Mouse (Mus musculus) ovary, postnatal 14 days (tissue): ENCODE results near the gene Ugt1a7c.
"Not testable (repeated sequence)": the region's sequence is repeated elsewhere in the genome, so short reads cannot be mapped to it uniquely, and the experiment has no call there.

Source experiments
- DNase-seq: peaks from one replicate; pipeline ENCODE4 v3.0.0; 2022; ENCODE audit warnings: low spot score

Gene Ugt1a7c

GRCm38 (mm10) chr1:88197443-88197842 is 102.6 kb downstream of the Ugt1a7c start:
- DNase-seq = no peak

GRCm38 (mm10) chr1:88199996-88200395 is 105.1 kb downstream of the Ugt1a7c start:
- no peak for DNase-seq

DNA sequence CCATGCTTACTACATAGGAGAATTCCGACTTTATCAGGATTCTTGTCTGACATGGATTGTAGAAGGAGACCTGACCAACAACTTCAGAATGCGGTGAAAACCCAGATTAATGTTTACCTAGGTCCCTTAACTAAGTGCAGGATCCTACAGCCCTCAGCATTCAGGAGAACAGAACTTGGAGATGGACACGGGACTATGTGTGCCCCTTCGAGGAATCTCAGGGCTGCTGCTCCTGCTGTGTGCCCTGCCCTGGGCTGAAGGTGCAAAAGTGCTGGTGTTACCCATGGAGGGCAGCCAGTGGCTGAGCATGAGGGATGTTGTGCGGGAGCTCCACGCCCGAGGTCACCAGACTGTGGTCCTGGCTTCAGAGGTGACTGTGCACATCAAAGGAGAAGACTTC is 105.6 kb downstream of the Ugt1a7c start, which contains the start of gene Ugt1a2:
Gene Ugt1a2 (plus strand): TSS at position 146 of the 400 bp plus-strand sequence.
- DNase-seq = no peak

DNA sequence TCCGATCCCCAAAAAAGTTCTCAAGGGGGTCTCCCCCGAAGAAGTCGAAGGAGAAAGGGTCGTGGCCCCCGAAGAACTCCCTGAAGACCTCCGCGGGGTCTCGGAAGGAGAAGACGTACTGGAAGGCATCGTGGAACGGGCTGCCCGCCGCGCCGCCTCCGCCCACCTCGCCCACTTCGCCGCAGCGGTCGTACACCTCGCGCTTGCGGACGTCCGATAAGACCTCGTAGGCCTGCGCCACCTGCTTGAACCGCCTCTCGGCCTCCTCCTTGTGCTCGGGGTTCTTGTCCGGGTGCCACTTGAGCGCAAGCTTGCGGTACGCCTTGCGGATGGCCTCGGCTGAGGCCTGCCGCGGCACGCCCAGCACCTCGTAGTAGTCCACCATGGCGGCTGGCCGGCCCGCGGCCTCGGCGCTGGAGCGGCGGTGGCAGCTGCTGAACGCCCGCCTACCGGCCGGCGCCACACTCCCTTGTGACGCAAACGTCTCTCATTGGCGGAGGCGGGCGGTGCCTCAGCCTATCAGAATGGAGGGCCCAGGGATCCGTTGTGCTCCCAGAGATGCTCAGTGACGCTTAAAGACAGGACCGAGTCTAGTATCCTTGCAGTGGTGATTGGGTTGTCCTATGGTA is 110.5 kb downstream of the Ugt1a7c start, which contains the start of gene Dnajb3:
Gene Dnajb3 (minus strand): TSS at position 489 of the 629 bp plus-strand sequence.
- no peak for DNase-seq

DNA sequence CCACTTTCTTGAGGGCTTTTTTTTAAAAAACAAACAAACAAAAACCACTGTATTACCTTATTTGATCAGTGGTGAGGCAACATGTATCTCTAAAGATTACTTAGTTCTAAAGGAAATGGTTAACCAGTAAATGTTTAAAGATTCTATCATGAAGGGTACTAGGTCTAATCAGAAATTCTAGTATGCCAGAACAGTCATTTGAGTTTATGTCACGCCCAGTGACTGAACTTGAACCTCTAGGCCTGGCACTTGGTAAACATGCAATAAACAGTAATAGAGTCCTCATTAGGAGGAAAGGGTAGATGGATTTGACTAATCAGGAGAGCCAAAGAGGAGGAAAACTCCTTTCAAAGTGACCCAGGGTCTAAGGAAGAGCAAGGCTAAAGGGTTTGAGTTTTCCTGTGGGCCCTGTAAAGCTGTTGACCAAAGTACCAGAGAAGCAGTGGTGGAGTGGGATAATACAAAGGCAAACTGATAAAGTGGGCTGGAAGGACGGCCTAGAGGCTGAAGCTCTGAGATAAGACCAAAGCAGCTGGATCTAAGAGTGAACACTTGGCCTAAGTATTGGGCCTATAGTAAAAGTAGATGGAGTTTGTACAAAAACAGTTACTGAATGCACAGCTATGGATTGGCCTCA is 112.1 kb downstream of the Ugt1a7c start:
- DNase-seq = no peak

GRCm38 (mm10) chr1:88211812-88212211 is 117.0 kb downstream of the Ugt1a7c start, which contains the start of gene Ugt1a1:
Gene Ugt1a1, plus strand, starts transcription at chr1:88211959.
- no peak for DNase-seq

DNA sequence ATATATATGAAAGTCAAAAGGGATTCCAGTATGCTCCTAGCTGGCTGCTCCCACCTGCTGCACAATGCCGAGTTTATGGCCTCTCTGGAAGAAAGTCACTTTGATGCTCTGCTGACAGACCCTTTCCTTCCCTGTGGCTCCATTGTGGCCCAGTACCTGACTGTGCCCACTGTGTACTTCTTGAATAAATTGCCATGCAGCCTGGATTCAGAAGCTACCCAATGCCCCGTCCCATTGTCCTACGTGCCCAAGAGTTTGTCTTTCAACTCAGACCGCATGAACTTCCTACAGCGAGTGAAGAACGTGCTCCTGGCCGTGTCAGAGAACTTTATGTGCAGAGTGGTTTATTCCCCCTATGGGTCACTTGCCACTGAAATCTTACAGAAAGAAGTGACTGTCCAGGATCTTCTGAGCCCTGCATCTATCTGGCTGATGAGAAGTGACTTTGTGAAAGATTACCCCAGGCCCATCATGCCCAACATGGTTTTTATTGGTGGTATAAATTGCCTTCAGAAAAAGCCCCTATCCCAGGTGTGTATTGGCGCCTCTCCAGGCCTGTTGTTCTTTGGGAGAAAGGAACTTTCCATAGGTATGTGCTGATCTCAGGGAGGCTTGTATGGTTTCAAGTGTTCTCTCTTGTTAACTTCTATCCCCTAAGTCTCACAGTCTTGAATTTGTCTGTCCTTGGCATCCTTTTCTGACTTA is 117.6 kb downstream of the Ugt1a7c start:
- DNase-seq = no peak

DNA sequence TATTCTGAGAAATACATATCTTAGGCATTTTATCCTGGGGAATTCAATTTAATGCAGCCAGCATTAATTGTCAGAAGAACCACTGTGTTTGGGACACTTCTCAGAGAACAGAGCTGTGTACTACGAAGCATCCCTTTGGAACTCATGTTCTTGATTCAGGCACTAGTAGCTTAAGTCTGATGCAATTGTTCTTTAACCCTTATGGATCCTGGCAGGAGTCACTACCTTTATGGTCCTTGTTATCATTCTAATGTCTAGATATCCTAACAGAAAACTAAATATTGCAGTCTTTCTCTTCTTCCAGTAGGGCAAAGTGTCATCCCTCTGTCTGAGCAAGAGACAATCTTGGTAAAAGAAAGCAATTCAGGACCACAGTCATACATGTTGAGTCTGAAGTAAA is 118.2 kb downstream of the Ugt1a7c start:
- DNase-seq = no peak

GRCm38 (mm10) chr1:88213766-88214461 is 119.1 kb downstream of the Ugt1a7c start:
- DNase-seq = no peak

DNA sequence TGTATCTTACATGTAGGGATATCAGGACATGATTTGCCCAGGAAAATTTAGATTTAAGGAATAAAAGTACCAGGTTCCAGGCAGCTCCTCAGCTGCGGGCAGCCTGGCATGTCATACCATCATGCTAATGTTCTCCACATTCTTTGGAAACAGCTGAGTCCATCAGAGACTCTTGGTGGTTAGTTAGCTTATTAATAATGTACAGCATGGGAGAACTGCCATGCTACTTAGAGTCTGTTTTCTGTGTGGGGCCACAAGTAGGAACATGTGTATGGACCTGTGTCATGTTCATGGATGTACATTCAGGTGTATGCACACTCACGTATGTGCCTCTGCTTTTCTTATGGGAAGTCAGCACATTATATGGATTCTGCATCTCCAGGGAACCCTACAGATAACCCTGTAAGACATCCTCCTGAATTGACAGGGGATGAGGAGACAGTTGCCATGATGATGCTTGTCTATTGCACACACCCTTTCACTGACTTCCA is 119.6 kb downstream of the Ugt1a7c start:
- no peak for DNase-seq

DNA sequence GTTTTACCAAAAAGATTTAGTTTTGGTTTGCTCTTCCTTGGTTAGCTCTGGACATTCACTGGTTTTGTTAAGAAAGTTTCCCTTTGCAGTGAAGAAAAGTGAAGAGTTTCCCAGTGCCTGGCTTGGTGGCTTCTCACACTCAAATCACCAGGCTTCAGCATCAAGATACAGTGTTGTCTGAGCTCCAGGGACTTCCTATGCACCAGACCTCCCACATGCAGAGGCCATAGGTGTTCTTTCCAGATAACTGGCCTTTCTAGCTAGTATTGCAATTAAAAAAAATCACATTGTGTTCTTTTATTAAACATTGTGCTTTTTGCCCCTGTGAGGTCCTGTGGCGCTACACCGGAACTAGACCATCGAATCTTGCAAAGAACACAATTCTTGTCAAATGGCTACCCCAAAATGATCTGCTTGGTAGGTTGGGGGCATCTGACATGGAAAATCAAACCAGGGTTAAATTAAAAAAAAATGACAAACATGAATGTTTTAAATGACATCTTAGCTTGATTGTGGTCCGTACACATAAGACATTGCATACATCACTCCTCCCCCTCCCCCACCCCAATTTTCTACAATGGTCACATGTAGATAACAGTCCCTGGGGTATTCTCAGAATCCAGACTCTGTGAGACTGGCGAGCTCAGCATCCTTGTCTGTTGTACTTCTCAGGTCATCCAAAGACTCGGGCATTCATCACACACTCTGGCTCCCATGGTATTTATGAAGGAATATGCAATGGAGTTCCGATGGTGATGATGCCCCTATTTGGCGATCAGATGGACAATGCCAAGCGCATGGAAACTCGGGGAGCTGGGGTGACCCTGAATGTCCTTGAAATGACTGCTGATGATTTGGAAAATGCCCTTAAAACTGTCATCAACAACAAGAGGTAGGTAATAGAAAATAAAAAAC is 120.9 kb downstream of the Ugt1a7c start:
- DNase-seq = no peak

DNA sequence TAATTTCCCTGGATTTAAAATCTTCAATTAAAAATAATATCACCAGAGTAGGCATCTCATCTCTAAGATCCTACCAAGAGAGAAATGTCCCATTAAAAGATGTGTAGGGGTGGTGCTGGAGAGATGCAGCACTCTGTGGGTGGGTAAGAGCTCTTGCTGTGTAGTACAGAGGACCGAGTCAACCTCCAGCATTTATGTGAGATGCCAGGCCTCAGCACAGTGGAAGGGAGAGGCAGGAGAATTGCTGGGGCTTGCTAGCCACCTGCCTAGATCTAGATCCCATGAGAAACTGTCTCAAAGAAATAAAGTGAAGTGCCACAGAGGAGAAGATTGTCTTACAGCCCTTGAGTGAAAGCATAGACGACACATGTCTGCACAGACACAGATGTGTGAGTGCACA is 121.7 kb downstream of the Ugt1a7c start:
- DNase-seq = no peak

DNA sequence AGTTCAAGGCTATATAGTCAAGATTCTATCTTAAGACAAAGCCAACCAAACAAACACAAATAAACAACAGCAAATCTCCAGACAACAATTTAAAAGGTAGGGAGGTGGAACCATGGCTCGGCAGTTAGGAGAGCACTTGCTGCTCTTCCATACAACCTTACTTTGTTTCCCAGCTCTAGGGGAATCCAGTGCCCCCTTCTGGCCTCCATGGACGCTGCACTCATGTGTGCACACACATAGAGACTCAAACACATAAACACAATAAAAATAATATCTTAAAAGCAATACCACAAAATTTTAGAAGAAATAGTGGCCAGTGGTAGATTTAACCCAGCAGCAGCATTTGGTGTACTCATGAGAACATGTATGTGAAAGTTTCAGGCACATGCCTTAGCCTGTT is 122.3 kb downstream of the Ugt1a7c start:
- DNase-seq = no peak

- DNase-seq = no peak
These were observed 122.7 kb downstream of the Ugt1a7c start for GRCm38 (mm10) chr1:88217576-88217975.

DNA sequence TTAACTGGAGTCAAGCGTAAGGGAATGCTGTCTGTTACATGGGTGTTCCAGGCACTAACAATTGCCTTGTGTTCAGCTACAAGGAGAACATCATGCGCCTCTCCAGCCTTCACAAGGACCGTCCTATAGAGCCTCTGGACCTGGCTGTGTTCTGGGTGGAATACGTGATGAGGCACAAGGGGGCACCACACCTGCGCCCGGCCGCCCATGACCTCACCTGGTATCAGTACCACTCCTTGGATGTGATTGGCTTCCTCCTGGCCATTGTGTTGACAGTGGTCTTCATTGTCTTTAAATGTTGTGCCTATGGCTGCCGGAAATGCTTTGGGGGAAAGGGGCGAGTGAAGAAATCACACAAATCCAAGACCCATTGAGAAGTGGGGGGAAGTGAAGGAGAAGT is 123.2 kb downstream of the Ugt1a7c start:
- DNase-seq = no peak

GRCm38 (mm10) chr1:88218591-88218990 is 123.7 kb downstream of the Ugt1a7c start:
- DNase-seq = no peak

DNA sequence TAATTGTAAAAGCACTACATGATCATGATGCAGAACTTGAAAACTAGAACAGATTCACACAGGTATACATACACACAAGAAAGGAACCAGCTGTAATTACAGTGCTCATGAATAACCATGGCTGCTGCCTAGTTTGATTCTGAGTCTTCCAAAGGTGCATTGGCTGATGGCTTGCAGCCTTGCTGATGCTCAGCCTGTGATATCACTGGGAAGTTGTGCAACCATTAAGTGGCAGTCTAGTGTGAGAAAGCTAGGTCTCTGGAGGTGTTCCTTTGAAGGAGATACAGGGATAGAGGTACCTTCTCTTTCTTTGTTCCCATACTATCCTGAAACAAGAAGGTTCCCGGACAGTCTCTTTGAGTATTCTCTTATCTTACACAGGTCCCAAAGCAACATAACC is 124.2 kb downstream of the Ugt1a7c start:
- no peak for DNase-seq

DNA sequence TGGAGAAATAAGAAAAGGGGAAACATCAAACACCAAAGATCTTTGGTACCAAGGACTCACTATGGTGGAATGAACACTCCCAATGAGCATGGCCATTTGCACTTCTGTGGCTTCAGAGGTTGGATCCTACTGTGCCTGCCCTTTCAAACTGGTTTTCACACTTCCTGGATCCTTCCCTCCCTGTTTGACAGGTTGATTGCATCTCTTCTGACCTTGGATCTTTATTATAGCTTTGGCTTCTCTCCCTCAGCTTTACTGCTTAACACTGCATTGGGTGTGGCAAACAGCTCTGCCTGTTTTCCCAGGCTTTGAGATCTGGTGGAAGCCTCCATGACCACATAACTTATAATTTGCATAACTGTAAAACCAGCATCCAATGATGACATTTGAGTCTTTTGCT is 125.5 kb downstream of the Ugt1a7c start:
- no peak for DNase-seq

- no peak for DNase-seq
These were observed 127.4 kb downstream of the Ugt1a7c start for GRCm38 (mm10) chr1:88222216-88222615.

- not testable (repeated sequence) for DNase-seq
These were observed 128.2 kb downstream of the Ugt1a7c start for GRCm38 (mm10) chr1:88223011-88223515.

- no peak for DNase-seq
These were observed 128.7 kb downstream of the Ugt1a7c start for GRCm38 (mm10) chr1:88223591-88223990.
